ENCODE assay signal across 28 mouse cellular contexts in the genomic region with DNA sequence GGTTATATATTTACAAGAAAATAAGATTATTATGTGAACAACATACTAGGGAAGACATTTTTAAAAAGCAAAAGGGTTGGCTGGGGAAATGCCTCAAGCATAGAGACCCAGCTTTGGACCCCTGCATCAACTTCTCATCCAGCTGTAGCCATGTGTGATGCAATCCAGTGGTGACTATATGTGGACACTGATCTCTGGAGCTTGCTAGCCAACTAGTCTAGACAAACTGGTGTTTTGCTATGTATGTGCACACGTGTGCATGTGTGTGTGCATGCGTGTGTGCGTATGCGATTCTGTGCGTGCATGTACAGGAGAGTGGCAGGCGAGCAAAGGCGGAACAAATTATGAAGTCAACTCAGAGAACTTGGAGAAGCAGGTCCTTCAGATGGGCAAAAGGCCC.
"Had no signal": no experiment of that assay in that cellular context is flagged by ENCODE, and none has a peak within 500 bp of the region (broad histone marks: within the 10 kb centered on the region; RNA-seq: fewer than 3 reads in every experiment).

No protein-coding gene starts in this region.

- H3K4me3 ChIP-seq: limb, embryonic 10.5 days; limb, embryonic 12.5 days; limb, embryonic 13.5 days; limb, embryonic 15.5 days; liver, embryonic 12.5 days; liver, embryonic 13.5 days; liver, embryonic 15.5 days; lung, embryonic 15.5 days; midbrain, embryonic 10.5 days; midbrain, embryonic 12.5 days; midbrain, embryonic 13.5 days; midbrain, embryonic 15.5 days; myocyte; neural tube, embryonic 12.5 days; neural tube, embryonic 13.5 days had no signal

- H3K27ac ChIP-seq: limb, embryonic 10.5 days; limb, embryonic 12.5 days; limb, embryonic 13.5 days; limb, embryonic 15.5 days; liver, embryonic 12.5 days; liver, embryonic 13.5 days; liver, embryonic 14.5 days; liver, embryonic 15.5 days; lung, embryonic 15.5 days; midbrain, embryonic 10.5 days; midbrain, embryonic 12.5 days; midbrain, embryonic 13.5 days; midbrain, embryonic 15.5 days; neural tube, embryonic 12.5 days; neural tube, embryonic 13.5 days had no signal

- ATAC-seq: liver, embryonic 12.5 days; liver, postnatal 0 days; midbrain, embryonic 13.5 days; midbrain, embryonic 15.5 days; midbrain, embryonic 16.5 days had no signal

- H3K4me1 ChIP-seq: limb, embryonic 10.5 days; limb, embryonic 12.5 days; limb, embryonic 13.5 days; limb, embryonic 15.5 days; liver, embryonic 12.5 days; liver, embryonic 13.5 days; liver, embryonic 15.5 days; lung, embryonic 15.5 days; midbrain, embryonic 12.5 days; midbrain, embryonic 15.5 days; neural tube, embryonic 12.5 days had no signal

- DNase-seq: left cerebral cortex, postnatal 4 days; liver; liver, embryonic 13.5 days; liver, postnatal 0 days; lung, adult 18-20 months; lung, adult 2 months; lung, embryonic 14.5 days; lung, postnatal 10 days; lung, postnatal 14 days; lung, postnatal 36 days; lung, postnatal 4 days; midbrain, embryonic 14.5 days had no signal
